Mouse (Mus musculus) adrenal gland, postnatal 25 days (tissue): ENCODE results near the gene Rps4x. TPM values are rescaled to one million over a fixed set of nuclear protein-coding genes. Genes with fewer than 3 reads are reported as not detected.
A peak's percentile ranks its signal among the peaks of the same experiment; 100 is the strongest.

Experiments used
- DNase-seq: peaks from one replicate; pipeline ENCODE4 v3.0.0; 2021; ENCODE audit warnings: mixed read lengths
- long read RNA-seq: library from polyadenylated mRNA; stranded (forward); transcript quantifications from one replicate; pipeline ENCODE4 v2.0.0, GENCODE M21; 2021
- total RNA-seq: library from RNA; stranded (reverse); gene quantifications from 2 replicates; pipeline ENCODE4 v1.2.3, GENCODE M21; 2021

Gene Rps4x
- 756 and 803 TPM in 2 replicates for total RNA-seq
- long read RNA-seq, transcript Rps4x-201 (7 exons, 975 nt): major isoform, 242 of 310 reads
- long read RNA-seq, partial matches to known transcripts: 30 of 310 reads
- long read RNA-seq, other reads (novel, unspliced or antisense): 34 of 310 reads

DNA sequence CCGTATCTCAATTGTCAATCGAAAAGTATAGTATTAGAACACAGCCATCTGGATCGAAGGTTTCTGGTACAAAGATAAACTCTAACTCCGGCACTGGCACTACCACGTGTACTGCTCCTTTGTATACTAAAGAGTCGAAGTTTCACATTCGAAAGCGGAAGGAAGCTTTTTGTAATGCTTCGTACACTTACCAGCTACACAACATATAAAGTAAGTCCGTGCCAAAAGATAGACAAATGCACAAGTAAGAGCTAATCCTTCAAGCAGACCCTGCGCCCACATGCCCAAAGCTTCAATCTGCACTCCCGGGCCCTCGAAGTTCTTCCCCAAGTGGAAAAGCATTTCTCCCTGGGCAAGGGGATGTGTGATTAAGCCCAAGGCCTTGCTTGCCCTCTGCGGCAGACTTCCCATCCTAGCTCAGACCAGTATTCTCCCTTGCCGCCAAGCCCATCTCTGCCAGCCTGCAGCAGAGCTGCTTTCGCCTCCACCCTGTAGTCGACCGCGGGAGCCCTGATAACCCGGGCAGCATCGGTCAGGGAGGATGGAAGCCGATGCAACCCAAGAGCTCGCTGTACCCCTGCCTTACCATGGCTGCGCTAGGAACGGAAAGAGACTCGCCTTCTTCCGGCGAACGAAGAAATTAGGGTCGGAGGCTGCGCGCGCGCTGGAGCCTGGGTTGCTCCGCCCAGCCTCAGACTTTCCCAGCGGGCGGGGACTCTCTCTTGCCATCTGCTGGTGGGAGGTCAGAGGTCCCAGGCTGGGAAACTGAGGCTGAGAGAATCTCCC is at the start of gene Rps4x:
TSS of gene Rps4x (minus strand) at position 683 of the 786 bp plus-strand sequence.
- DNase-seq: peak; percentile 79

GRCm38 (mm10) chrX:102219126-102219525 is 29.9 kb upstream of the Rps4x start:
- DNase-seq: peak; percentile 39

DNA sequence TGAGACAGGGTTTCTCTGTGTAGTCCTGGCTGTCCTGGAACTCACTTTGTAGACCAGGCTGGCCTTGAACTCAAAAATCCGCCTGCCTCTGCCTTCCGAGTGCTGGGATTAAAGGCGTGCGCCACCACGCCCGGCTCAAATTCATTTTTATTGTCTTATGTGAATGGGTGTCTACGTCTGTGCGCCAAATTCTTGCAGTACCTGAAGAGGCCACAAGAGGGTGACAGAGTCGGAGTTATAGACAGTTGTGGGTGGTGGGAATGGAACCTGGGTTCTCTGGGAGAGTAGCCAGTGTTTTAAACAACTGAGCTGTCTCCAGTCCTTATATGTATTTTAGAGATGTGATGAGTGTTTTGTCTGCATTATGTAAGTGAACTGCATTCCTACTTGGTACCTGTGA is 26.2 kb upstream of the Rps4x start:
- peak; percentile 18 for DNase-seq

- DNase-seq: no peak
Observed at GRCm38 (mm10) chrX:102190840-102191239, 1.6 kb upstream of the Rps4x start.

DNA sequence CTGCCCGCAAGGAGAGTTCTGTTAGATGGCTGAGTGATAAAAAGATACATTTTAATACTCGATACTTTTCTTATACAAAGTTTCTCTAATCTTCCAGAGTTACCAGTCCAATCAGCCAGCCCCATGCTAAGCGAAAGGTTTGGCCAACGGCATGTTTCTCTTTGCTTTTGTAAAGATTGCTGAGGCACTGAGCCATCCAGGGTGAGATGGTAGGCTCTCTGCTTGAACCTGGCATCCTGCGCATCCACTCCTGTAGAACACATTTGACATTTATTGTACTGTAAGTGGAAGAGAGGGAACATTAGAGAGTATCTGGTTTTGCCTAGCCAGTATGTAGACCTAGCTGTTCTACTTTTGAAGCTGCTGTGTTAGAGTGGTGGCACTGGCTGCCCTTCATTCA is 387 bp upstream of the Rps4x start:
- no peak for DNase-seq

- DNase-seq: no peak
Observed at GRCm38 (mm10) chrX:102187023-102187699, 2.0 kb downstream of the Rps4x start.

- no peak for DNase-seq
Observed at GRCm38 (mm10) chrX:102182575-102182974, 6.6 kb downstream of the Rps4x start.

DNA sequence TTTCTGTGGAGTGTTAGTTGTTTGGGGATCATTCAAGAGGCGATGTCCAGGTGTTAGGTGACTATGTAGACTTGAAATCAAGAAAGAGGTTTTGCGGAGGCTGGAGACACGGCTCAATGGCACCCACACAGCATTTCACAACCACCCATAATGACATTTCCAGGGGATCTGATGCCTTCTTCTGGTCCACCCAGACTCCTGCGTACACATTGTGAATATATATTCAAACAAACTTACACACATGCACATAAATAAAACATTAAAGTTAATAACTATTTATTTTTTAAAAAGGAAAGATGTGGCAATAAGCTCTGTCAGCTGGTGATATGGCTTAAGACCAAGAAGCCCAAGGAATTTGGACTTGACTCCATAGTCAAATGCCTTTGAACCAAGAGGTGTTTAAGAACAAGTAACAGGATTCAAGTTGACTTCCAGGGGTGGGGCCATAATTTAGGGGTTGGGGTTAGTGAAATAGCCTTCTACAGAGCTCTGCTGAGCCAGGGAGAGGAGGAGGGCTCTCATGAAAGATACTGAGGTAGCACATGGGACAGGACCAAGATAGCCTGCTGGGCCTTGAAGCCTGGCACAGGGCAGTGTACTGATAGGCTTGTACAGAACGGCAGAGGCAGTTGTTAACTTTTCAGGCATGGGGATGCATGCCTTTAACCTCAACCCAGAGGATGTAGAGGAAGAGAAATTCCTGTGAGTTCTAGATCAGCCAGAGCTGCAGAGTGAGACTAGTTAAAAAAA is 13.5 kb downstream of the Rps4x start:
- DNase-seq: no peak

- no peak for DNase-seq
Observed at GRCm38 (mm10) chrX:102170900-102171299, 18.3 kb downstream of the Rps4x start.

DNA sequence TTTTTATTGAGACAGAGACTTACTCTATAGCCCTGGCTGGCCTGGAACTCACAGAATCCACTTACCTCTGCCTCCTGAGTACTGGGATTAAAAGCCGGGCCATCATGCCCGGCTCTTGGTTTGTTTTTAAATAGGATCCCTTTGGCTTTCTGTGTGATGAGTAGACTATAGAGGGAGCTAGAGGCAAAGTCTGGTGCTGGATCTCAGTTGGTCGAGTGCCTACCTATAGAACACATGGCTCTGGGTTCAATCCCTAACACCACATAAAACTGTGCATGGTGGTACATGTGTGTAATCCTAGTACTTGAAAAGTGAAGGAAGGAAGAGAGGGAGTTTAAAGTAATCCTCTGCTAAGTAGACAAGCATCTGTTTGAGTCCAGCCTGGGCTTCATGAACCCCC is 19.1 kb downstream of the Rps4x start:
- no peak for DNase-seq

- no peak for DNase-seq
Observed at GRCm38 (mm10) chrX:102169724-102170123, 19.5 kb downstream of the Rps4x start.

DNA sequence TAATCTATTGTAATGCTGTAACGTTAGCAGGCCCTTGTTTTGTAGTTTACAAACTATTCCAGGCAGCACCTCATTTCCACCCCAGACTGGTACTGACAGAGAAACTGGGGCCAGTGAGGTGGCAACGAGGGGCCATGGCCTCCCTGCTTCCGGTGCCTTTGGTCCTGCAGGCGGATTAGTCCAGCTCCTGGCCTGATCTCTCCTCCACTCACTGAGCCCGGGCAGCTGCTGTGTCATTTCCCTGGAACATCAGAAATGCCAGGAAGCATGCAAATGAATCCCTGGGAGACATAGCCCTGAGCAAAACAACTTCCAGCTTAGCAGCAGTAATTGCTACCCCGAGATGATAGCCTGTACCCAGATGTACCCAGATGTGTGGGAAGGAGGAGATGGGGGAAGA is 22.2 kb downstream of the Rps4x start:
- DNase-seq: no peak

- no peak for DNase-seq
Observed at GRCm38 (mm10) chrX:102166521-102166920, 22.7 kb downstream of the Rps4x start.

GRCm38 (mm10) chrX:102163529-102163928 is 25.7 kb downstream of the Rps4x start:
- peak; percentile 67 for DNase-seq

- DNase-seq: no peak
Observed at GRCm38 (mm10) chrX:102163096-102163495, 26.1 kb downstream of the Rps4x start.

GRCm38 (mm10) chrX:102160528-102160927 is 28.7 kb downstream of the Rps4x start:
- no peak for DNase-seq

- DNase-seq: peak; percentile 18
Observed at GRCm38 (mm10) chrX:102159778-102160177, 29.4 kb downstream of the Rps4x start.

DNA sequence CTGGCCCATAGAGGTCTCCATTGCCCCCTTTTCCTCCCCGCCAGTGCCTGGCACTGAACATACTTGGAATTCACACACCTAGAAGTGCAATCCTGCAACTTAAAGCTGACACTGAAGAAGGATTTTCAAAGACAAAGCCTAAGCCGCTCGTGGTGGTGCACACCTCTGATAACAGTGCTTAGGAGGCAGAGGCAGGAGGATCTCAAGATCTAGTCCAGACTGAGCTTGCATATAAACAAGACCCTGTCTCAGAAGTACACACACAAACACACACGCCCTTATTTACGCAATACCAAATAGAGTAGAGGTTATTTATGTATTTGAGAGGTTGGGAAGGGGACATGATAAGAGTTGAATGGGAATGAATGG is 31.8 kb downstream of the Rps4x start:
- no peak for DNase-seq

DNA sequence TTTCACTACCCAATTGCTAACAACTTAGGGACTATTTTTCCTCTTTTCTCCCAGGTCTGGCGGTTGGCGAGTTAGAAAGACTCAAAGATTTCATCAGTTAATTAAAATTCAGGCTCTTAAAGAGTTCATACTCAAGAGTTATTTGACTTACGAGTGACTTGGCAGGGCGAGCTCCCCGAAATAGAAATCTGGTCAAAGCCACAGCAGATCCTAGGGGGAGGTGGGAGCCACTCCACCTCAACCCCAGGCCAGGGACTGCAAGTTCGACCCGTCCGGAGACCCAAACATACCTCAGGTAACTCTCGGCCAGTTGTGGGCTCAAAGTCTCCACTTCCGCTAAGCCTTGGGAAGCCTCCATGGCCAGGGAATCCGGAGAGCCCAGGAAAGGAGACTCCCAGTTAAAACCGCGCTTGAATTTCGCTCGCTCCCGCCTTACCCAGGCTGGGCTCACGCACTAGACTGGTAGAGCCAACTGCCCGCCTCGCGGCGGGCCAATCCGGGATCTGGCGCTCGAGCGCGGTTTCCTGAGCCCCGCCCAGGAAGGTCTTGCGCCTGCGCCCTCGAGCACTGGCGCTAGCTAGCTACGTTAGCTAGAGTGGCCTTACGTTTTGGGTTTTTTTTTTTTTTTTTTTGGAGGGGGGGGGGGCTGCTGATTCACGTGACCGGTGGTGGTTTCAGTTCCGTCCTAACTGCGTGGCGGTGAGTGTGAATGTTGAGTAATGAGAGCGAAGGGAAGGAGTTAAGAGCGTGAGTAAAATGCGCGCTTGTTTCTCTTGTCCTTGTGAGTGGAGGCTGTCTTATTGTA is 32.4 kb downstream of the Rps4x start, which contains the start of gene Ercc6l:
TSS of gene Ercc6l (minus strand) at position 474 of the 805 bp plus-strand sequence.
- DNase-seq: peak; percentile 92

GRCm38 (mm10) chrX:102141157-102141556 is 48.0 kb downstream of the Rps4x start:
- DNase-seq: no peak
